Mouse (Mus musculus): ENCODE measurements at regions not wholly inside any gene's neighbourhood (a gene's known extent, or its start where the extent isn't known, plus 50 kb on each side); places are given as distances from the start of the nearest gene placed in this dataset.

DNA sequence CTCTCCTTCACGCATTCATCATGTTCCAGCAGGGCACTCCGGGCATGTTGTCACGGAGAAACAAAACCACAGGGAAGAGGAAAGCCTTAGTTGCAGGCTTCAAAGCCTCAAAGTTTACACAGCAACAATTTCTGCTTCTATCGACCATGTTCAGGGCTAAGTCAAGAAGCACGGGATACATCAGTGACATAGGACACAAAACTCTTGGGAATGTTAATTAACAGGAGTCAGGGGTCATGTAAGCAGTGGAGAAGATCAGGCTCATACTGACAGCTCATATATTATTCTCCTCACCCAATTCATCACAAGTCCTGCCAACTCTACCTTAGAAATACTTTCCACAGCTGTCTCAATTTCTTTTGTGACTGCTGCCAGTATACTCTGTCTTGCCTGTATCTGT, 133.0 kb upstream of the Btbd3 start:
- no peak overlapping the region for H3K27ac ChIP-seq
- no peaks in the 10 kb centered on the region for H3K27me3 ChIP-seq (ENCODE audit: control insufficient read depth, insufficient read depth, low read length)
- peaks cover 6% of the 10 kb centered on the region; the same call in 1 of the 2 replicates for H3K4me1 ChIP-seq (replicated peaks; ENCODE audit: control insufficient read depth, insufficient read depth, low read length)
- H3K4me3 ChIP-seq (replicated peaks; ENCODE audit: low read length), result no peak overlapping the region
- DNase-seq (ENCODE audit: low spot score) (peak; percentile 27), ATAC-seq (ENCODE audit: low FRiP score) (0 out of 2 replicates have a peak, but pooled peaks have one; percentile 37)
- no peaks in the 10 kb centered on the region for H3K36me3 ChIP-seq (replicated peaks; ENCODE audit: control insufficient read depth, insufficient read depth)
- no peak overlapping the region for H3K4me2 ChIP-seq (replicated peaks)
- no peak overlapping the region for H3K9ac ChIP-seq
- 31% methylated on average over 5 of the region's 5 CpGs for WGBS
- peaks cover 3% of the 10 kb centered on the region; the same call in 1 of the 2 replicates for H3K9me3 ChIP-seq (ENCODE audit: control insufficient read depth, low read length)

DNA sequence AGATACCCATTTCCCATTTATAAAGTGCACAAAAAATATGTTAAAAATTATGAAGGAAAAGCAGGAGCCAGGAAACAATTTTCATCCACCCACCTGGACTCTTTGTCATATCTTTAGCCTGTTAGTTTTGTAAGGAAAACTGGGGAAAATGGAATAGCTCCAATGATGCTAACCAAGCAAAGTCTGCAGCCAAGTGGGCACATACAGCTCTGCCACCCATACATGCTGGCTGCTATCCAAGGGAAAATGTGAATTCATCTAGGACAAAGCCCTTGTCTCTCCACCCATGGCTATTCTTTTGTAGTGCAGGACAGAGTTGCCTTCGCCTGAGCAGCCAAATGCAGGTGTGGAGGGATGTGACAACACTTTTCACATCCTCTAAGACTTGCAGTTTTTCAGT, 135.5 kb upstream of the Btbd3 start:
- 52% methylated on average over 1 of the region's 1 CpGs for WGBS
- ATAC-seq (ENCODE audit: low FRiP score), result no peak
- H3K27me3 ChIP-seq (ENCODE audit: control insufficient read depth, insufficient read depth, low read length), result no peaks in the 10 kb centered on the region
- no peak overlapping the region for H3K4me2 ChIP-seq (replicated peaks)
- H3K9ac ChIP-seq, result no peak overlapping the region
- no peaks in the 10 kb centered on the region for H3K36me3 ChIP-seq (replicated peaks; ENCODE audit: control insufficient read depth, insufficient read depth)
- no peak overlapping the region for H3K4me3 ChIP-seq (replicated peaks; ENCODE audit: low read length)
- H3K9me3 ChIP-seq (ENCODE audit: control insufficient read depth, low read length), result peaks cover 9% of the 10 kb centered on the region; the same call in 1 of the 2 replicates
- H3K4me1 ChIP-seq (replicated peaks; ENCODE audit: control insufficient read depth, insufficient read depth, low read length), result peaks cover 6% of the 10 kb centered on the region; the same call in 1 of the 2 replicates
- H3K27ac ChIP-seq, result no peak overlapping the region
- DNase-seq (ENCODE audit: low spot score), result no peak

GRCm38 (mm10) chr2:138120131-138120530, 136.2 kb upstream of the Btbd3 start:
- peaks cover 9% of the 10 kb centered on the region; the same call in 1 of the 2 replicates for H3K9me3 ChIP-seq (ENCODE audit: control insufficient read depth, low read length)
- H3K4me1 ChIP-seq (replicated peaks; ENCODE audit: control insufficient read depth, insufficient read depth, low read length), result peaks cover 6% of the 10 kb centered on the region; the same call in 1 of the 2 replicates
- ATAC-seq (ENCODE audit: low FRiP score), result no peak
- H3K9ac ChIP-seq, result no peak overlapping the region
- H3K4me2 ChIP-seq (replicated peaks), result no peak overlapping the region
- no peak for DNase-seq (ENCODE audit: low spot score)
- no peaks in the 10 kb centered on the region for H3K36me3 ChIP-seq (replicated peaks; ENCODE audit: control insufficient read depth, insufficient read depth)
- WGBS, result 81% methylated on average over 2 of the region's 2 CpGs
- no peak overlapping the region for H3K27ac ChIP-seq
- H3K4me3 ChIP-seq (replicated peaks; ENCODE audit: low read length), result no peak overlapping the region
- no peaks in the 10 kb centered on the region for H3K27me3 ChIP-seq (ENCODE audit: control insufficient read depth, insufficient read depth, low read length)

- H3K36me3 ChIP-seq (replicated peaks; ENCODE audit: control insufficient read depth, insufficient read depth), result no peaks in the 10 kb centered on the region
- no peak for DNase-seq (ENCODE audit: low spot score)
- 95% methylated on average over 2 of the region's 2 CpGs for WGBS
- no peak overlapping the region for H3K9ac ChIP-seq
- H3K4me2 ChIP-seq (replicated peaks), result no peak overlapping the region
- H3K27me3 ChIP-seq (ENCODE audit: control insufficient read depth, insufficient read depth, low read length), result no peaks in the 10 kb centered on the region
- no peak for ATAC-seq (ENCODE audit: low FRiP score)
- H3K4me3 ChIP-seq (replicated peaks; ENCODE audit: low read length), result no peak overlapping the region
- no peaks in the 10 kb centered on the region for H3K9me3 ChIP-seq (ENCODE audit: control insufficient read depth, low read length)
- no peak overlapping the region for H3K27ac ChIP-seq
- no peaks in the 10 kb centered on the region for H3K4me1 ChIP-seq (replicated peaks; ENCODE audit: control insufficient read depth, insufficient read depth, low read length)
Measured at GRCm38 (mm10) chr2:138099777-138100176, 156.6 kb upstream of the Btbd3 start.

DNA sequence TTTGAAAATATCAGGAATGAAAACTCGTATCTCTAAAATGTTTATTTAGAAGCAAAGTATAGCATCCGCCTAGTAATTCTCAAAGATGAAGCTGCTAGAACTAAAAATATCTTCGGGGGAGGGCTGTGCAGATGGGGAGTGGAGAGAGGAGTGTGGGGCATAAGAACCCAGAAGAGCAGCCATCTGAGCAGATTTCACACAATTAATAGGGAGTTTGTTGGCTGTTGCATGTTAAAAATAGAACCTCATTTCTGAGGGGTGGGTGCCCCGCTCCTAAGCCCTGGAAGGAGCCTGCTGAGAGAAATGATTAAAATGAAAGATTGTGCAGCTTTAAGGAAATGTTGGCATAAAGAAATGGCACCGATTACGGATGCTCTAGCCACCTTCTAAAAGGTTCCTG, 171.0 kb upstream of the Btbd3 start:
- ATAC-seq (ENCODE audit: low FRiP score) (no peak), DNase-seq (ENCODE audit: low spot score) (no peak)

GRCm38 (mm10) chr2:138084564-138085283, 171.6 kb upstream of the Btbd3 start:
- H3K4me2 ChIP-seq (replicated peaks), result no peak overlapping the region
- H3K27ac ChIP-seq, result no peak overlapping the region
- H3K27me3 ChIP-seq (ENCODE audit: control insufficient read depth, insufficient read depth, low read length), result no peaks in the 10 kb centered on the region
- no peaks in the 10 kb centered on the region for H3K9me3 ChIP-seq (ENCODE audit: control insufficient read depth, low read length)
- H3K4me1 ChIP-seq (replicated peaks; ENCODE audit: control insufficient read depth, insufficient read depth, low read length), result no peaks in the 10 kb centered on the region
- DNase-seq (ENCODE audit: low spot score) (no peak), ATAC-seq (ENCODE audit: low FRiP score) (no peak)
- H3K9ac ChIP-seq, result no peak overlapping the region
- H3K4me3 ChIP-seq (replicated peaks; ENCODE audit: low read length), result no peak overlapping the region
- H3K36me3 ChIP-seq (replicated peaks; ENCODE audit: control insufficient read depth, insufficient read depth), result no peaks in the 10 kb centered on the region
- WGBS, result 85% methylated on average over 6 of the region's 6 CpGs

More for the DNA sequence above, 171.0 kb upstream of the Btbd3 start:
- Histone ChIP-seq H3K4me2 (replicated peaks) (no peak overlapping the region), H3K4me1 (replicated peaks; ENCODE audit: control insufficient read depth, insufficient read depth, low read length) (no peaks in the 10 kb centered on the region), H3K9me3 (ENCODE audit: control insufficient read depth, low read length) (no peaks in the 10 kb centered on the region), H3K27ac (no peak overlapping the region), H3K9ac (no peak overlapping the region), H3K4me3 (replicated peaks; ENCODE audit: low read length) (no peak overlapping the region), H3K36me3 (replicated peaks; ENCODE audit: control insufficient read depth, insufficient read depth) (no peaks in the 10 kb centered on the region), H3K27me3 (ENCODE audit: control insufficient read depth, insufficient read depth, low read length) (no peaks in the 10 kb centered on the region)
- 85% methylated on average over 6 of the region's 6 CpGs for WGBS

DNA sequence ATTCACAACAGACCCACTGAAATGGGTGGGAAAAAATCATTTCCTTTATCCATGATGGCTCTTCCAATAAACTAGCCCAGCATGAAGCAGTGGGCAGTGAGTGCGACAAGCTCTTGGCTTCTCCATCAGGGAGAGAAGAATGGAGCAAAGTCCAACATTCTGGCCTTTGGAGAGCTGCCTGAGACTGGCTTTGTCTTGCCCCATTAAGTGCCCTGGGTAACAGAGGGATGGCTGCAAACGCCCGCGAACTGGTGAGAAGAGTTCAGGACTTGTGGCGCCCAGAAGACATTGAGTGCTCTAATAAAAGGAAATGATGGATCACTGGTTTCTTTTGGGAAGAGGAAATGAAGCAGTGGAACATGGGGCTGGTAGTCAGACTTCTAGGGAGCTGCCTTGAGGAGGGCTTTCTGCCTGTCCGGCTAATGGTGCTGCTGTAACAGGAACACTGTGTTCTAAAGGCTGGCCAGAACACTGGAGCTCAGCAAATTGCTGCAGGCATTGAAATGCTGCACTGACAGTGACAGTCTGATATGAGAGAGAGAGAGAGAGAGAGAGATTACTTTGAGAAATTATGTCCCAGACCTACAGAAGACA, 182.2 kb upstream of the Btbd3 start:
- H3K4me3 ChIP-seq (replicated peaks; ENCODE audit: low read length), result no peak overlapping the region
- no peak for DNase-seq (ENCODE audit: low spot score)
- H3K9ac ChIP-seq, result no peak overlapping the region
- no peak overlapping the region for H3K4me2 ChIP-seq (replicated peaks)
- H3K9me3 ChIP-seq (ENCODE audit: control insufficient read depth, low read length), result no peaks in the 10 kb centered on the region
- H3K36me3 ChIP-seq (replicated peaks; ENCODE audit: control insufficient read depth, insufficient read depth), result no peaks in the 10 kb centered on the region
- WGBS, result 35% methylated on average over 6 of the region's 6 CpGs
- H3K27me3 ChIP-seq (ENCODE audit: control insufficient read depth, insufficient read depth, low read length), result no peaks in the 10 kb centered on the region
- no peaks in the 10 kb centered on the region for H3K4me1 ChIP-seq (replicated peaks; ENCODE audit: control insufficient read depth, insufficient read depth, low read length)
- ATAC-seq (ENCODE audit: low FRiP score), result peak; percentile 75
- no peak overlapping the region for H3K27ac ChIP-seq

- Histone ChIP-seq H3K9me3 (ENCODE audit: control insufficient read depth, low read length) (no peaks in the 10 kb centered on the region), H3K4me1 (replicated peaks; ENCODE audit: control insufficient read depth, insufficient read depth, low read length) (no peaks in the 10 kb centered on the region), H3K36me3 (replicated peaks; ENCODE audit: control insufficient read depth, insufficient read depth) (no peaks in the 10 kb centered on the region), H3K27ac (no peak overlapping the region), H3K27me3 (ENCODE audit: control insufficient read depth, insufficient read depth, low read length) (no peaks in the 10 kb centered on the region), H3K9ac (no peak overlapping the region), H3K4me2 (replicated peaks) (no peak overlapping the region), H3K4me3 (replicated peaks; ENCODE audit: low read length) (no peak overlapping the region)
- ATAC-seq (ENCODE audit: low FRiP score), result no peak
- DNase-seq (ENCODE audit: low spot score), result no peak
- 26% methylated on average over 6 of the region's 6 CpGs for WGBS
Measured at GRCm38 (mm10) chr2:138072165-138072728, 184.1 kb upstream of the Btbd3 start.

DNA sequence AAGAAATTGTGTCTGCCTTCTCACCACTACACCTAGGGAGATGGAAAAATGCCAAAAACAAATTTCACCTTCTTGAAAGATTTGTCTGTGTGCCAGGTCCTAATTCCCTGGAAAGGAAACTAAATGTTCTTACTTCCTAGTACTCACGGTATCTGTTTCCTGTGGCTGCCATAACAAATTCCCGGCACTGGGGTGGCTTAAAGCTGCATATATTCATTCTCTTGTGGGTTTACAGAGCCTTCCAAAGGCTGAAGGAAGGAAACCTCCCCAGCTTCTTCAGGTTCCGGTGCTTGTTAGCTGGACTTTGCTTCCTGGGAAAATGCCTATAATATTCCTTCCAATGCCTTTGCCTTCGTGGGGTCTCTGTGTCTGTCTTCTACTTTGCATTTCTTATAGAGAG, 203.3 kb upstream of the Btbd3 start:
- Histone ChIP-seq H3K27ac (no peak overlapping the region), H3K4me3 (replicated peaks; ENCODE audit: low read length) (no peak overlapping the region), H3K4me1 (replicated peaks; ENCODE audit: control insufficient read depth, insufficient read depth, low read length) (no peaks in the 10 kb centered on the region), H3K27me3 (ENCODE audit: control insufficient read depth, insufficient read depth, low read length) (no peaks in the 10 kb centered on the region), H3K9ac (no peak overlapping the region), H3K9me3 (ENCODE audit: control insufficient read depth, low read length) (no peaks in the 10 kb centered on the region), H3K36me3 (replicated peaks; ENCODE audit: control insufficient read depth, insufficient read depth) (no peaks in the 10 kb centered on the region), H3K4me2 (replicated peaks) (no peak overlapping the region)
- 85% methylated on average over 4 of the region's 4 CpGs for WGBS
- DNase-seq (ENCODE audit: low spot score) (no peak), ATAC-seq (ENCODE audit: low FRiP score) (no peak)

Data from hindbrain, embryonic 14.5 days (tissue).